Mouse (Mus musculus): ENCODE measurements around the gene B4gat1.
A peak's percentile ranks its signal among the peaks of the same experiment; 100 is the strongest.
"Not testable (repeated sequence)": the region's sequence is repeated elsewhere in the genome, so short reads cannot be mapped to it uniquely, and the experiment has no call there.

Gene B4gat1

DNA sequence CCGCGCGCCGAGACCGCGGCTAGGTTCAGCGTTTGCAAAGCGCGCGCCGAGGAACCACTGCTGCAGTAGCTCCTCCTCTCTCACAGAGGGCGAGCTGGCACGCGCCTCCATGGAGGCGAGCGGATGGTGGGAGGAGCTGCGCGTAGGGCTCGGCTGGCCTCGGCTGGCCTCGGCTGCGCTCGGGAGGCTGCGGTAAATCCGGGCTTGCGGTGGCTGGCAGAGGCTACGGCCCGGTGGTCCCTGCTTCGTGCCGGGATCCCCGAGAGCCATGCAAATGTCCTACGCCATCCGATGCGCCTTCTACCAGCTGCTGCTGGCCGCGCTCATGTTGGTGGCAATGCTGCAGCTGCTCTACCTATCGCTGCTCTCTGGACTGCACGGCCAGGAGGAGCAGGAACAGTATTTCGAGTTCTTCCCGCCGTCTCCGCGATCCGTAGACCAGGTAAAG is at the start of gene B4gat1, which contains the start of gene AC124502.3:
TSS of gene B4gat1 (plus strand) at position 118 of the 448 bp plus-strand sequence.
TSS of gene AC124502.3 (plus strand) at position 183 of the 448 bp plus-strand sequence.
- peak; percentile 65 to 77 for DNase-seq (ENCODE audit: low spot score in 2 of 2)

DNA sequence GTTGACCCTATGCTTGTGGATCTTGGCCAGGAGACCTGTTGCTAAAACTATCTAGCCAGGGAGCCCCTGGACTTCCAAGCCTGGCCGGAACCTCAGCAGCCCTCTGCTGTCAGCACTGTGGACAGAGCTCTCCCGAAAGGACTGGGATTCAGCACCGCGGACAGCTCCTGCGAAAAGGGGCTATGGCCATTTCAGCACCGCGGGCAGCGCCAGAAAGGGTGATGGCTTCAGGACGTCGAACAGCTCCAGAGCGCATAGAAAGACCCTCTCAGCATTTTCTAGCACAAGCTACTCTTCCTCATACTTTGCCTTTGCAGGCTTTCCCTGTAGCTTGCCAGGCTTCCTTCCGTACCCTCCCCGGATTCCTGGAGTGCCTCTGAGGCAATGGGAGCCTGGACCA is 49.6 kb upstream of the B4gat1 start:
- DNase-seq (ENCODE audit: low spot score in 2 of 2), result peak; percentile 66 to 81

DNA sequence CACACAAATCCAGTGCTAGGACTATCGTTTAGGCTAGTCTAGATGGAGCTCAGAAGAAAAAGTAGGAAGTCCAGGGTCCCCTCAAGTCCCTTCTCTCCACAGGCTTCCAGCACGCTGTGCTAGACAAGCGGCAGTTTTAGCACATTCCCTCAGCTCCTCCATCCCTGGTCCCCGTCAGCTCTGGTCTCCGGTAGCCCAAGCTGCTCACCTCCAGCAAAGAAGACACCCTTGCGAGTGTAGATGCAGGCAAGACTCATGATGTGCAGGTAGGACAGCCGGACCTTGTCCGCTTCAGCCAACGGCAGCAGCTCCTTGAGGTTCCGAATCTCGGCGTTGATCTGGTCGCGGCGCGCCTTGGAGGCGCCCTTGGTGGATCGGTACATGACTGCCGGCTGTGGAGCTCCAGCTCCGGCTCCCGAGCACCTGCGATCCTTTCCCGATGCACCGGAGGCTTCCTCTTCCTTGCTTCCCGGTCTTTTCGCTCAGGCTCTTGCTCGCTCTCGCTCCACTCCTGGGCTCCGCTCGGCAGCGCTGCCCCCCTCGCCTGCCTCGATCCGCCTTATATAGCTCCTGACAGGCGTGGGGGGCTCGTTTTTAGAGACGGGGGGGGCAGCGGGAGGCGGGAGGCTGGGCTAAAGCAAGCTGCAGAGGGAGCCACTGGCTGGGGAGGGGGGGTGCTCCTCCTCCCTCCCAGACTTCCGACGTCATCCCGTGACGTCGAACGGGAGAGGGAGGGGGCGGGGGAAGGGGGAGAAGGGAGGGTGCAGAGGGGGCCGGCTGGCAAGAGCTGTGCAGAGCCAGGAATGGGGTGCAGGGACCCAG is 49.0 kb upstream of the B4gat1 start:
- no peak for DNase-seq (ENCODE audit: low spot score in 2 of 2)

DNA sequence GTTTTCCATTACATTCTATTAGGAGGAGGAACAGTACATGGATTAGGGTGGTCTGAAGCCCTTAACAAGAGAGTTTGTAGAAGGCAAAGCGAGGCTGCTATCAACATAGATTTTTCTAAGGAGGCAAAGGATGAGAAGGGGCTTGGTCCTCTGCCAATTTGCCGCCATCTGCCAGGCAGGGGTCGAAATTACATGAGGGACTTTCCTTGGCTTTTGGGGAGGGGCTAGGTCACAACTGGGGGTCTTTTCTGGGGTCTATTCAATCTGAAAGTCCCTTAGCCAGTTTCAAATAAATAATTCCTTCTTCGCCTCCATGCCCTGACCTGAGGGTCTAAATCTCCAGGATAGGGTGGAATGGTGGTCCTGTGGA is 48.4 kb upstream of the B4gat1 start, which contains the start of gene Npas4:
TSS of gene Npas4 (minus strand) at position 61 of the 370 bp plus-strand sequence.
- no peak for DNase-seq (ENCODE audit: low spot score in 2 of 2)

DNA sequence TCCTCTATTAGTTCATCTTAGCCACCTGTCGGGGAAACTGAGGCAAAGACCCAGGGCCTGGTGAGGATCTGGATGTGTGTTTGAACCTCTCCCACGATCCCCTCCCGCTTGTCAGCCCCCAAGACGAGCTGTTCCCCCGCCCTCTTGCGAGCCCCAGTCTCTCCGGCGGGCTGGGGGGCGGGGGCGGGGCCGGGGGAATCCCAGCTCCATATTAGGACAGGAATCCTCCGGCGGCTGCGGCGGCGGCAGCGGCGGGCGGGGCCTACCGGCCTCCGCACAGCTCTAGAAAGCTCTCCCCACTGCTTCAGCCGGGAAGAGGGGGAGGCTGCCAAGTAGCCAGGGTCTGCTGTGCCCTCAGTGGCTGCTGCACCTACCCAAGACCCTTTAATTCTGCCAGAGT is 47.9 kb upstream of the B4gat1 start:
- no peak for DNase-seq (ENCODE audit: low spot score in 2 of 2)

DNA sequence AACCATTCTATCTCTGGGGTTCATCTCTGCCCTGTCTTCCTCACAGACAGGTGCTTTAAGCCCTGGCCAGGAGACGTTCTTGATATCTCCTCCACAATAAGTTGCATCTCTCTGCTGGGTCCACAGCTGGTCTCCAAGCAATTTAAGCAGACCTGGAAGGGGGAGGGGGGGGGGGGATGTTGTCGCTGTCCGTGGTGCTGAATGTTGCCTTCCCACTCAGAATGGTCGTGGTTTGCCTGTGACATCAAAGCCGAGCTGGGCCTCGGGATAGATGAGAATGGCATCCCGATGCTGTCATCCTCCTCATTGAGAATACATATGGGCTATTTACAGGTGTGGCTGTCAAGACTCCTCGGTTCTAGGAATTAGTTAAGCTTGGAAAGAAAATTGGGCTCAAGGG is 46.3 kb upstream of the B4gat1 start:
- DNase-seq (ENCODE audit: low spot score in 2 of 2), result no peak

DNA sequence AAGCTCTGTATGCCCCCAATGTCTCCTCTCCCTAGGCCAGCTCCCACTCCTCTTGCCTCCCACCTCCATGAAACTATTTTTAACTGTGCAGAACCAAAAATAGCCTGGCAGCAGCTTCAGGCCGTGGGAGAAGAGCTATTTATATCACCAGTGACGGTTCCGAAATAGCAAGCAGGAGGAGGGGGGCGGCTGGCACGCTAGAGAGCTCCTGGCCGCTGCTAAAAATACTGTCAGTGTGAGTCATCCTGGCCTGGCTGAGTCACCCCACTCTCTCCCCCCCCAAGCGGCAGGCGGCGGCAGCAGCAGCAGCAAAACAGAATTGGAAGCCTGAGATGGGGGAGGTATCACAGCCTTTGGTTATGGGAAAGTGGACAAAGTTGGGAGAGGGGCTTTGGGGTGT is 45.7 kb upstream of the B4gat1 start:
- no peak for DNase-seq (ENCODE audit: low spot score in 2 of 2)

DNA sequence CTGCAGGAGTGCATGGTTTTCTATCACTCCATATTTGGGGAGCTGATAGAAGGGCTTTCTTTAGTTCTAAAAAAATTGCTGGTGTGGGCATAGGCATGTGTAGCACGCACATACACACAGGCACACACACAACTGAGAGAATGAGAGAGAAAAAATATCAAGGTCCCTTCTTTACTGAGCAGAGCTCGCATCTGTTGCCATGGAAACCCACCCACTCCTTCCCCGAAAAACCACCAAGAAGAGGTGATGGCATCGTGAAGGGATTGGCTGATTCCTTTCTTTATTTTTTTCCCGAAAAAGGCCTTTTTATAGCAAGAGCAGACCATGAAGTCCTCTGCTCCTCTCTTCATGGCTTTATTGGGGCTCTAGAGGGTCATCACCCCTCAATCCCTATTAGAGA is 44.6 kb upstream of the B4gat1 start:
- no peak for DNase-seq (ENCODE audit: low spot score in 2 of 2)

DNA sequence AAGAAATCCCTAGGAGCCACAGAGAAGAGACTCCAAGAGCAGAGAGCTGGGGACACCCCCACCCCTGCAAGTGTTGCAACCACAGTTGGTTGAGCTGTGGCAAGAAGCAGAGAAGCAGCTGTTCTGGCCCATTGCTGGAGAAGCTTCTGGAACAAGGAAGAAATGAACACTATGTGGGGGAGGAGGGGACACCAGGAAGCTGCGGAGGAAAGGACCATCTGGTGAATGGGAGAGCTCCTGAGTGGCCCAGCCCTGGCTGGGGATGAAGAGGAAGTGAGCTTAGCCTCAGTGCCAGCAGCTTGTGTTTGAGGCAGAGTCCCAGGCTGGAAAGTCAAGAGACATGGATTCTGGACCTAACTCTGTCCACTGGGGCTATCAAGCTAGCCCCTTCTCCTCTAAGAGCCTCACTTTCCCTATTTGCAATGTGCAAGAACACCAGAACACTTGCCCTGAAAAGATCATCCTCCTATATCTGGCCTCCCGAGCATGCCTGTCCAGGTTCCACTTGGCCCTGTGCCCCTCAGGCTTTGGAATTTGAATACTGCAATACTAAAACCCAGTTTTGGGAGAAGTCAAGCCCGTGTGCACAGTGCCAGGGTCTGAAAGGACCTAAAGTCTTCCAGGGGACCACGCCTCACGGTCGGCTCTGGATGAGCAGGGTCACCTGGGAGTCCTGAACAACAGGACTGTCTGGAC is 39.0 kb upstream of the B4gat1 start:
- DNase-seq (ENCODE audit: low spot score in 2 of 2), result no peak

DNA sequence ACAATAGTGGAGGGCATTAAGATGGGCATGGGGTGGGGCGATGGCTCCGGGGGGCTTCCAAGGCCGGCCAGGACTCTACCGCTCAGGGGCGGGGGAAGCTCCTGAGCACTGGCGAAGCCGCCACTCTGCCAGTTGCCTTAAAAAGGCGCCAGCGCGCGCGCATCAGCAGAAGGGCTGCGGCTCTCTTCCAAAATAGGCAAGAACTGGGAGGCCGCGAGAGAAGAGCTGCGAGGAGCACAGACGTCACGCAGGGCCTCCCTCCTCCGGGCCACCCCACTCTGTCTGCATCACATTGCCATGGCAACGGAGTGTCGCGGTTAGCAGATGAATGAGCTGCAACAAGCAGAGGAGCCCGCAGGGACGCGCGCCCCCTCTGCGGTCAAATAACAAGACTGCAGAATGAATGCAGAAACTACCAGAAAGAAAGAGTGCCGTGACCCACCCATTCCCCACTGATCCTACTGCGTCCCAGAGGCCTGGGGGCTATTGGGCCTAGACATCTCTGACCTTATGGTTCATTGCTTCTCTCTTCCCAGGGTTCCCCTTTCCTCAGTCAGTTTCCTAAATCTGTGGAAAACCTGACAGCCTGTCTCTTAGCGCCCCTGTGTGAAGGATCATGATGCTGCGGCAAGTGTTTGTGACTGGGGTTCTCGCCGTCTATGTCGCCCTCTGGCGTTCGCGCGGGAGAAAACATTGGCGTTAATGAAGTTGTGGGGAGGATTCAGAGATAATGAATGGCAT is 36.8 kb upstream of the B4gat1 start:
- DNase-seq (ENCODE audit: low spot score in 2 of 2), result peak; percentile 47 to 65

DNA sequence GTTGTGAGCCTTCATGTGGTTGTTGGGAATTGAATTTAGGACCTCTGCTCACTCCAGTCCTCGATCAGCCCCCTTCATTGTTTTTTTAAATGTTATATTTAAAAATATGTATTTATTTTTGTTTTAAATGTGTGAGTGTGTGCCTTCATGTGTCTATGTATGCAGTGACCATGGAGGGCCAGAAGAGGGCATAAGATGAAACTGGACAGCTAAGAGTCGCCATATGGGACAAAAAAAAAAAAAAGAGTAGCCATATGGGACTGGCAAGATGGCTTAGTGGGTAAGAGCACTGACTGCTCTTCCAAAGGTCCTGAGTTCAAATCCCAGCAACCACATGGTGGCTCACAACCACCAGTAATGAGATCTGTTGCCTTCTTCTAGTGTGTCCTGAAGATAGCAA is 35.0 kb upstream of the B4gat1 start:
- not testable (repeated sequence) for DNase-seq (ENCODE audit: low spot score in 2 of 2)

DNA sequence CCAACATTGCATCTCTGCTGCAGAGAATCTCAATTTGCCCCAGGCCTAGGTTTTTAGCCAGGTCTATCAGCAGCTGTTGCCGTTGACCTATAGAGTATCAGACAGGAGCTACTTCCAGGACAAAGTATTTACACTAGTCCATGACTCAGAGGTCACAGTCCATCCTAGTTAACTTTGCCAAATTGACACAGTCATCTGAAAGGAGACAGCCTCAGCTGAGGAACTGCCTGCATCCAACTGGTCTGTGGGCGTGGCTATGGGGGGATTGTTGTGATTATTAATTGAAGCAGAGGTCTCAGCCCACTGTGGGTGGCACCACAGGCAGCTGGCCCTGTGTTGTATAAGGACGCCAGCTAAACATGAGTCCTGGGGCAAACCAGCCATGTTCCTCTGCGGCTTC is 33.7 kb upstream of the B4gat1 start:
- DNase-seq (ENCODE audit: low spot score in 2 of 2), result no peak

DNA sequence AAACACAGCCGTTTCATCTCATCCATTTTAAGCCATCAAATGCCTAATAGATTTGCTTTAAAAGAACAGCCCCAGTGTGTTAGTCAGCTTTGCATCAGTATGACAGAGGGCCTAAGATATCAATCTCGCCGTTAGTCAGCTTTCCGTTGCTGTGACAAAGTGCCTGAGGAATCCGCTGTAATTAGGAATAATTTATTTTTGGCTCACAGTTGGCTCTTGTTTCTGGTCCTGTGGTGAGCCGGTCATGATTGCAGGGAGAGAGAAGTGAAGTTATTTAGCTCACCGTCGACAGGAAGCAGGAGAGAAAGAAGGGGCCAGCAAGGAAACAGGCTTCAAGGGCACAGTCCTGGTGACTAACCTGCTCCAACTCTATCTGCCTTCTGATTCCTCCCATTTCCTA is 25.5 kb upstream of the B4gat1 start:
- no peak for DNase-seq (ENCODE audit: low spot score in 2 of 2)

DNA sequence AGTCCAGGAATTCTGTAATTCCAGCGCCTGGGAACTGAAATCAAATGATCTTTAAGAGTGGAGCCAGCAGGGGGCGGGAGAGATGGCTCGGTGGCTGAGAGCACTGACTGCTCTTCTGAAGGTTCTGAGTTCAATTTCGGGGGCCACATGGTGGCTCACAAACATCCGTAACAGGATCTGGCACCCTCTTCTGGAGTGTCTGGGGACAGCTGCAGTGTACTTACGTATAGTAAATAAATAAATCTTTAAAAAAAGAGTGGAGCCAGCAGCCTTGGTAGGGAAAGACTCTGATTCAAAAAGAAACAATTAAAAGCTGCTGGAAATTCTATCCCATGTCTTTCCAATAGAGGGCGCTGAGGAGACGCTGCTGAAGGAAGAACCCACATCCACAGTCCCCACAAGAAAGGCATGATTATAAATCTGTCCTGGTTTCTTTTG is 23.6 kb upstream of the B4gat1 start:
- no peak for DNase-seq (ENCODE audit: low spot score in 2 of 2)

DNA sequence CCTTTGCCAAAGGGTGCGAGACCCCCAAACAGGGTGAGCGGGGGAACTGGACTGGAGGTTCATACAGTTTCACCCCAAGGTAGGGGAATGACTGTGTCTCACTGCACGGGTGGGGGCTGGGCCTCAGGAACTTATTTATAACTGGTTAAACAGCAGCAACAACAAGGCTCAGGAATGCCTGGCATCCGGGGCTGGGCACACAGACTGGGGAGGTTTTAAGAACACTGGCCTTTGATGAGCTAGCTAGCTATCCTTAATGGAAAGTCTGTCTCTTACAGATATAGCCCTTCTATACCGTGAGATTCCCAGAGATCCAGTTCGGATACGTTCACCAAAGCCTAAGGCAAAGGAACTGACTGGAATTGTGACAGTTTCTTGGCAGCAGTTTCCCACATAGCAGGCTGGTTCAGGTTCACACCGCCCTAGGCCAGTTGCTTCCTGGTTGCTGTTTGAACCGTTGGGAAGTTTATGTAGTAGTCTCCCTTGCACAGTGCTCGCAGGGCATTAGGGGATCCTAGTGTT is 22.3 kb upstream of the B4gat1 start:
- no peak for DNase-seq (ENCODE audit: low spot score in 2 of 2)

DNA sequence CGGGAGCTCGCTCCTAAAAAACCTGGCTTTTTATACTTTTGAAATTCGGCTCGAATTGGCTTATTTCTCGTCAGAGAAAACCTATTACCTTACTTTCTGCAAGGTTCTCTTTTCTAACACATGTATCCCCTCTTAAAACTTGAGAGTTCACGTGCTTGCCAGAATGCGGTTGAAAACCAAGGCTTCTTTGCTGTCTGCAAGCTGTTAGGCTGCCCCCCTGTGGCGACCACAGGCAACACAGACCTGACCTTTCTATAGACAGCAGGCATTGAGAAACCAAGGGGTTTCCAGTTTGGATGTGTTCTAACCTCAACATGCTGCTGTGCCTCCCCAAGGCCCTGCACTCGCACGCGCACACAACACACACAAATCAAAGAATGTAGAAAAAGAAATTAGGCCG is 21.8 kb upstream of the B4gat1 start:
- DNase-seq (ENCODE audit: low spot score in 2 of 2), result peak; percentile 44 to 69

DNA sequence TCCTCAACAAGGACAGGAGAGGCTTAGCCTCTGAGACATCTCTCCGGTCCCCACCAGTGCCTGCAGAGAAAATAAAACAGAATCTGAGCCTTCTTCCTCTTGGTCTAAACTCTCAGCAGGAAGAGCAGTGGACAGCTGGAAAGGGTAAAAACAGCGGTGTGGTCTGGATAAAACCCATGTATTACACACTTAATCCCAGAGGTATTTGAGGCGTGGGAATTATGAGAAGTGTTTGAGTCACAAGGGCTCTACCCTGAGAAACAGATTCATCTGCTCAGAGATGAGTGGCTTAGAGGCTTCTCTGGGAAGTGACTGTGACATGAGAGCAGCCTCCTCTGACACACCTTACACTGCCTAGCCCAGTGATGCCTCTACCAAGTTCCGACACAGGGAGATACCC is 21.0 kb upstream of the B4gat1 start:
- DNase-seq (ENCODE audit: low spot score in 2 of 2), result no peak

DNA sequence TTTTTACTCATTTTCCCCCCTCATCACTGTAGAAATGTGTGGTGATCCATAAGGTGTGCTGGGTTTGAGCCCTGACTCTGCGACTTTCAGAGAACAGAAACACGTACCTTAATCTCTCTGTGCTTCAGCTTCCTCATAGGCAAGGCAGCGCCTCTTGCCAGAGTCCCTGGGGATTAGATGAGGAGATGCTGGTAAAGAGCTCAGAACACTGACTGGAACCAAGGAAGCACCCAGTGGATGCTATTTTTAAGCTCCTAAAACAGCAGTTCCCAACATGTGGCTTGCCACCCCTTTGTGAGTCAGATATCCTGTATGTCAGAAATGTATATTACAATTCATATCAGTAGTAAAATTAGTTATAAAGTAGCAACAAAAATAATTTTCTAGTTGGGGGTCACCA is 20.4 kb upstream of the B4gat1 start:
- no peak for DNase-seq (ENCODE audit: low spot score in 2 of 2)

DNA sequence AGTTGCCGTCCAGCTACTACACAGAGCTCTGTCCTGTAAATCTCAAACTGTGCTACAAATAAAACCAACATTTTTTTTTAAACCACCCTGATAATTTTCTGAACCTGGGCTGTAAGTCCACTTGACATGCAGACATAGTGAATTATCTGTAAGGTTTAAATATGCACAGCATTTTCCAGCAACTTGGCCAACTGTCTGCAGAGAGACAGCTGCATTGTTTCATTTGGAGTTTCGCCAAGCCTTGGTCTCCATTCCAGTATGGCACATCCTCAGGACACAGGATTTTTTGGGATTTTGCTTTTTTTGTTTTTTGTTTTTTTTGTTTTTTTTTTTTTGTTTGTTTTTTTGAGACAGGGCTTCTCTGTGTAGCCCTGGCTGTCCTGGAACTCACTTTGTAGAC is 17.2 kb upstream of the B4gat1 start:
- DNase-seq (ENCODE audit: low spot score in 2 of 2), result no peak

DNA sequence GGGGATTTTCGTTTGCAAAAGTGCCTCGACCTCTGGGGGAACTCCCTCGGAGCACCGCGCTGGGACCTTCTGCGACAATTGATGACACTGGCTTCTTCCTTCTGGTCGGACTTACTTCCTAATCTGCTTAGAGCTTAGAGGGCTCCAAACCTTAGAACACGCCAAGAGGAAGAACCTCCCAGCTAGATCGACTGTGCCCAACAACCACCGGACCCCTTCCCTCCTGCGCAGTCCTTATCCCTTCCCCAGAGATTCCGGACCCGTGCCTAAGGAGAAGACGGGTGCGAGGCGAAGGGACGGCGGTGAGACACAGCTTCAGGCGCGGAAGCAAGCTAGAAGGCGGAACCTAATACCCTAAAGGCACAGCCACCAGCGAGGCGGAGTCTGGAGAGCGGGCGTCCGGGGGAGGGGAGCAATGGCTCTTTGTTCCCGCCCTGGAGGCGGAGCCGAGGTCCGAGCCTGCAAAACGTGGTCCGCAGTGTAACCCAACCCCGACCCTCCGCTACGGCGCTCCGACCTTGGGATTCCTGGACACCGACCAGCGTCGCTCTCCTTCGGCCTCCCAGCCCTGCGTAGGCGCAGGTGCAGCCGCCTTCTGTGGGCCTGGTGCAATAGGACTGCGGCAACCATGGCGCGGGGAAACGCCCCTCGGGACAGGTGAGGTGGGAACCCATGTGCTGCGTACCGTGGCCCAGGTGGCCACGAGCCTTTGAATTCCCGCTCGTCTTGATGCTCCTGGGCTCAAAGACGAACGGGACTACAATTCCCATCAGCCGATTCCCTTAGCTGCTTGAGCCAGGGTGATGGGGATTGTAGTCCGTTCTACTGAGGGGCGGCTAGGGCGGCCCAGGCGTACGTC is 14.8 kb upstream of the B4gat1 start, which contains the start of gene Slc29a2:
TSS of gene Slc29a2 (plus strand) at position 240 of the 859 bp plus-strand sequence.
- peak; percentile 72 to 80 for DNase-seq (ENCODE audit: low spot score in 2 of 2)

DNA sequence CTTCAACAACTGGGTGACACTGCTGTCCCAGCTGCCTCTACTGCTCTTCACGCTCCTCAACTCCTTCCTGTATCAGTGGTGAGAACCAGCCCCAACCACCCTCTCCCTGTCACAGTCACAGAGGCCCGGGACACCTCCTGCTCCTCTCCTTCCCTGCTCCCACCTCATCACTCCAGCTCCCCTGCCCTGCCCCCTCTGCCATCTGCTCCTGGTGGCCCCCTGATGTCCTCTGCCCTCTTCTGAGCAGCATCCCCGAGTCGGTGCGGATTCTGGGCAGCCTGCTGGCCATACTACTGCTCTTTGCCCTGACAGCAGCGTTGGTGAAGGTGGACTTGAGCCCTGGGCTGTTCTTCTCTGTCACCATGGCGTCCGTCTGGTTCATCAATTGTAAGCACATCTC is 12.5 kb upstream of the B4gat1 start:
- no peak for DNase-seq (ENCODE audit: low spot score in 2 of 2)
